Mouse (Mus musculus): ENCODE measurements around the gene Myo15b.

DNA sequence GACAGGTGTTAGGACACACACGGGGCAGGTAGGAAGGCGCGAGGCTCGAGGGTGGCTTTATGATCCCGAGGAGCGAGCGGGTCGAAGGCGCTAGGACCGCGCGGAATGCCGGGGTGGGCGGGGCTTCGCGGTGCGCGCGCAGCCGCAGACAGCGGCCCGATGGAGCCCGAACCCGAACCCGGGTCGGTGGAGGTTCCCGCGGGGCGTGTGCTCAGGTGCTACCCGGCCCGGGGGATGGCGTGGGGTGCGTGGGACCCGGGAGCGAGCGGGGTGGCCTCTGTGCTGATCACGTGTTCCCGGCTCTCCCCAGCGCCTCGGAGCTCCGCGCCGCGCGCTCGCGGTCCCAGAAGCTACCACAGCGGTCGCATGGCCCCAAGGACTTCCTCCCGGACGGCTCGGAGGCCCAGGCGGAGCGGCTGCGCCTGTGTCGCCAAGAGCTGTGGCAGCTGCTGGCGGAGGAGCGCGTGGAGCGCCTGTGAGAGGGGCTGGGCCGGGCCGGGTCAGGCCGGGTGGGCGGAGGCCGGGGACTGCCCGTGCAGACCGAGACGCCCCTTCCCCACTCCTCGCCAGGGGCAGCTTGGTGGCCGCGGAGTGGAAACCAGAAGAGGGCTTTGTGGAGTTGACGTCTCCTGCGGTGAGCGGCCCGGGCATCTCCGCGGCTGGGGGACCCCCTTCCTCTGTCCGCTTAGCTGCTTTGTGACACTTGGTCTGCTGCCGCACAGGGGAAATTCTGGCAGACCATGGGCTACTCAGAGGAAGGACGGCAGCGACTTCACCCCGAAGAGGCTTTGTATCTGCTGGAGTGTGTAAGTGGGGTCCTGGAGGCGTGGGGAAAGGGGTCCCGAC, 43.4 kb upstream of the Myo15b start, which contains the start of gene Tsen54:
- TF ChIP-seq GATA1 (IDR thresholded peaks at IDR 0.05; ENCODE audit: low read length) (no peak), TAL1 (IDR thresholded peaks at IDR 0.05; ENCODE audit: low read length) (no peak)

All from erythroblast, embryonic 14.5 days (primary cell).